In genomic region chr9:44134101-44134850, GRCm38 (mm10) we compare ENCODE assay signal across 7 mouse cellular contexts. TPM values are rescaled to one million over a fixed set of nuclear protein-coding genes. Genes with fewer than 3 reads are reported as not detected.
DNase-seq lines count a peak whose midpoint lies in the region; ATAC-seq and TF ChIP-seq lines count a peak whose summit lies in the region.

Mcam (plus strand) TSS chr9:44134469.

- H3K9ac ChIP-seq in forebrain, embryonic 11.5 days (ENCODE audit: low read length): peak within 1 kb of the TSS; percentile 53
- peak within 1 kb of the TSS; percentile 77 for H3K9ac ChIP-seq in stomach, embryonic 16.5 days (ENCODE audit: low read length)

- peaks cover 14% of the 10 kb centered on the region for H3K4me1 ChIP-seq in bone marrow macrophage, adult 2 months (ENCODE audit: control insufficient read depth, insufficient read depth, low read length)
- peaks cover 18% of the 10 kb centered on the region for H3K4me1 ChIP-seq in forebrain, embryonic 11.5 days (replicated peaks; ENCODE audit: control insufficient read depth, insufficient read depth, low read length)
- H3K4me1 ChIP-seq in stomach, embryonic 16.5 days (ENCODE audit: control insufficient read depth, insufficient read depth, low read length): peaks cover 37% of the 10 kb centered on the region

- TF ChIP-seq CTCF in Patski (IDR thresholded peaks at IDR 0.05): no peak
- no peak for TF ChIP-seq CTCF in bone marrow macrophage, adult 2 months (IDR thresholded peaks at IDR 0.05; ENCODE audit: low read depth, low read length)

- in situ Hi-C loops in Patski (cut with MboI; ENCODE audit: low pct_unique_long_range_greater_than_20kb): no loop called here

- no peaks in the 10 kb centered on the region for H3K27me3 ChIP-seq in Patski
- H3K27me3 ChIP-seq in forebrain, embryonic 11.5 days (ENCODE audit: control insufficient read depth, insufficient read depth, low read length): peaks cover 22% of the 10 kb centered on the region
- no peaks in the 10 kb centered on the region for H3K27me3 ChIP-seq in stomach, embryonic 16.5 days (ENCODE audit: control insufficient read depth, insufficient read depth, low read length)

- intact Hi-C loops in heart, postnatal 14 days (cut with DNase I): loop anchor here (5.0 kb wide), 1 partner anchor 208 kb away; the partner anchor contains the start of gene Hmbs

- no peaks in the 10 kb centered on the region for H3K36me3 ChIP-seq in forebrain, embryonic 11.5 days (ENCODE audit: control insufficient read depth, insufficient read depth, low read length)
- no peaks in the 10 kb centered on the region for H3K36me3 ChIP-seq in stomach, embryonic 16.5 days (ENCODE audit: control insufficient read depth, insufficient read depth, low read length)

- TF ChIP-seq POLR2A in bone marrow macrophage, adult 2 months (IDR thresholded peaks at IDR 0.05; ENCODE audit: borderline replicate concordance, low read depth, low read length): no peak

- WGBS in forebrain, embryonic 11.5 days: 2% methylated on average over 54 of the region's 55 CpGs
- WGBS in large intestine, adult 2 months: under 1% methylated on average over 54 of the region's 55 CpGs
- 1% methylated on average over 52 of the region's 55 CpGs for WGBS in stomach, embryonic 16.5 days

- H3K4me2 ChIP-seq in forebrain, embryonic 11.5 days (ENCODE audit: low read depth, low read length, severe bottlenecking): peak within 1 kb of the TSS; percentile 70
- peak within 1 kb of the TSS; percentile 89 for H3K4me2 ChIP-seq in stomach, embryonic 16.5 days (ENCODE audit: low read depth, low read length)

- no peaks in the 10 kb centered on the region for H3K9me3 ChIP-seq in forebrain, embryonic 11.5 days (ENCODE audit: control insufficient read depth, low read length)
- no peaks in the 10 kb centered on the region for H3K9me3 ChIP-seq in stomach, embryonic 16.5 days (replicated peaks; ENCODE audit: control insufficient read depth, low read length)

- H3K27ac ChIP-seq in bone marrow macrophage, adult 2 months (ENCODE audit: insufficient read depth, low read depth, low read length): no peak within 1 kb of the TSS
- H3K27ac ChIP-seq in forebrain, embryonic 11.5 days (ENCODE audit: low read depth, low read length): no peak within 1 kb of the TSS
- H3K27ac ChIP-seq in stomach, embryonic 16.5 days (ENCODE audit: low read length): peak within 1 kb of the TSS; percentile 90

- CTCF ChIA-PET in Patski (lab: Charles Lee): no interaction called here

- DNase-seq in Patski (ENCODE audit: low read depth, low spot score): peak; percentile 31
- peak; percentile 77 for DNase-seq in forebrain, embryonic 11.5 days (ENCODE audit: low spot score)
- DNase-seq in heart, postnatal 14 days: peak; percentile 69 to 78
- no peak for DNase-seq in large intestine, adult 2 months (ENCODE audit: low read depth, low spot score)
- peak; percentile 76 for DNase-seq in lung, postnatal 36 days

- peak; percentile 10 for ATAC-seq in Patski
- ATAC-seq in forebrain, embryonic 11.5 days (replicated peaks; ENCODE audit: low FRiP score): peak; percentile 38
- ATAC-seq in stomach, embryonic 16.5 days (ENCODE audit: insufficient read depth, low FRiP score): peak; percentile 68; the same call in 1 of the 2 replicates

- H3K4me3 ChIP-seq in bone marrow macrophage, adult 2 months (ENCODE audit: insufficient read depth, low read length): peak within 1 kb of the TSS; percentile 55
- peak within 1 kb of the TSS; percentile 43 for H3K4me3 ChIP-seq in forebrain, embryonic 11.5 days (ENCODE audit: low read depth, low read length)
- H3K4me3 ChIP-seq in stomach, embryonic 16.5 days (replicated peaks; ENCODE audit: low read length): peak within 1 kb of the TSS; percentile 63

- POLR2A ChIA-PET in Patski (lab: Charles Lee): interaction anchor here (0.6 kb wide), 1 partner anchor 212 kb away, joined by 4 read pairs; no protein-coding TSS in a partner anchor

RNA-seq across cellular contexts. Expression of gene Mcam, which starts in this region (rescaled TPM):
- 72.8 TPM for polyA plus RNA-seq in Patski (2021)
- 0.29 TPM in 1 of 2 replicates, not detected in the other for polyA plus RNA-seq in bone marrow macrophage, adult 2 months (2012; ENCODE audit: insufficient read depth, insufficient read length, missing spikeins)
- 12.9 and 14.8 TPM in 2 replicates for polyA plus RNA-seq in forebrain, embryonic 11.5 days (2014; fragmentation: Nextera tagmentation; extraction: Ambion mirVana)
- total RNA-seq in heart, postnatal 14 days (2021): 10 to 100 TPM; 81.2 to 82.3 TPM
- polyA plus RNA-seq in large intestine, adult 2 months (2012; rRNA removed): 32.1 and 37.5 TPM in 2 replicates
- polyA plus RNA-seq in stomach, embryonic 16.5 days (2015; fragmentation: Nextera tagmentation; extraction: Ambion mirVana): 53.6 and 56.9 TPM in 2 replicates

Comparison
In these comparisons a context has a peak if more than half of its experiments do, and no peak if none do; other contexts are left out.
1. RNA of gene Mcam (polyA plus RNA-seq): 72.8 TPM in Patski (single experiment), 53.6 to 56.9 TPM in stomach, embryonic 16.5 days, 32.1 to 37.5 TPM in large intestine, adult 2 months and 12.9 to 14.8 TPM in forebrain, embryonic 11.5 days; 0.29 TPM in bone marrow macrophage, adult 2 months; every median in the first group is over 10 times any median in the second.
2. ATAC-seq: peak in every context shown above with its lines; median percentile 68 in stomach, embryonic 16.5 days; 38 in forebrain, embryonic 11.5 days; 10 in Patski.
3. Peak in every context shown above with its lines, with median percentiles within 50 percentile points of each other: H3K4me3 ChIP-seq.